Mouse (Mus musculus) small intestine, adult 2 months (tissue): Measurements from ENCODE around the gene Inka2.

ENCODE experiments used
- CTCF ChIP-seq: fragments of 200-500 bp; IDR thresholded peaks from 2 replicates; pipeline ENCODE4 v1.5.1; 2012; ENCODE audit warnings: low read depth, mild to moderate bottlenecking, control low read depth, inconsistent platforms, low read length, moderate library complexity, mixed read lengths; ENCODE audit not compliant: insufficient replicate concordance, insufficient read length; ENCODE audit errors: extremely low read depth
- POLR2A ChIP-seq: fragments of 200-500 bp; IDR thresholded peaks from 2 replicates; pipeline ENCODE4 v1.6.1; 2012; ENCODE audit warnings: low read depth, mild to moderate bottlenecking, control low read depth, inconsistent platforms, low read length, moderate library complexity

- TF ChIP-seq CTCF (no peak), POLR2A (no peak)
Measured at GRCm38 (mm10) chr3:105710246-105710645, 5.8 kb downstream of the Inka2 start.
